Mouse (Mus musculus) layer of hippocampus, adult 18-20 months (tissue): ENCODE measurements at regions not wholly inside any gene's neighbourhood (a gene's known extent, or its start where the extent isn't known, plus 50 kb on each side); places are given as distances from the start of the nearest gene placed in this dataset.

Source experiments
- DNase-seq, 2 experiments: peaks; one replicate each; pipeline ENCODE4 v3.0.0; 2022; ENCODE audit warnings: low spot score in 2 of 2

DNA sequence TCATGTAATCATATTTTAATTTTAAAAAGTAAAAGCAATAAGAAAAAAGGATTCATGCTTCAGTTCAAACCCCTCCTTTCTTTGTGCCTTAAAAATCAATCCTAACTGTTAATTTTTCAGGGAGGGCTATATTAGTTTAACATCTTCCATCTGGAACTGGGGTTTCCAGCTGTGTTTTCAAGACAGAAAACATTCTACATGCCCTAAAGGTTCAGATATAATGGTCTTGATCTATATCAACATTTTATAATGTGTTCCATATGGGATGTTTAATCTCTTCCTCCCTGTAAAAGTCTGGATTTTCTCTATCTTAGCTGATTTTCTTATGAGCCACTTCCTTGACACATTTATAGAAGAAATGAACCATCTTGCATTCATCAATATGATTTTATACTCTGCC lies 205.9 kb upstream of the Grm7 start:
- DNase-seq = no peak

DNA sequence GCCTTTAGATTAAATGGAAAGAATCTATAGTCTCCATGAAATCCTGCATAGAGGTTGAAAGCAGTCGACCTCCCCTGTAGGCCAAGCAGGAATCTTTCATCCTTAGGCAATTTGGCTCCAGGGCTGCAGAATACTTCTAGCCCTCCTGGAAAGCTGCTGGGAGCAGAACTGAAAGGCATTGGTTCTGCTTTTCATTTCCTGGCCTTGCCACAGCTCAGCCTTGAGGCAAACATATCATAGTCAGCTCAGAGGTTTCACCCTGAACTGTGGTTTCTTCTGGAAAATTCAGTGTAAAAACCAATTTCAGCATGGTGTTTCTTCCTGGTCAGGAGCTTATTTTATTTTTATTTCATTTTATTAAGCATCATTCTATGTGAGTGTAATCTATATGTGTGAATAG lies 182.0 kb upstream of the Grm7 start:
- no peak for DNase-seq

GRCm38 (mm10) chr6:110467661-110468060 lies 177.7 kb upstream of the Grm7 start:
- peak in 1 of 2 experiments; percentile 2 for DNase-seq

DNA sequence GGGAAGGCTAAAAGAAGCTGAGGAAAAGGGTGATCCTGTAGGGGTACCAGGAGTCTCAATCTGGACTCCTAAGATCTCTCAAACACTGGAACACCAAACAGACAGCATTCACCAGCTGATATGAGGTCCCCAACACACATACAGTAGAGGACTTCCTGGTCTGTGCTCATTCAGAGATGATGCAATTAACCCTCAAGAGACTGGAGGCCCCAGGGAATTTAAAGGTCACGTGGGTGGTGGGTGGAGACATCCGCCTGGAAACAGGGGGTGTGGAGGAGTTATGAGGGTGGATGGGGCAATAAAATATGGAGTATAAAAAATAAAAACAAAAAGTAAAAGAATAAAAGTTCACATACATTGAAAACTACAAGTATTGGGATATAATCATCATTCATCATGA lies 139.5 kb upstream of the Grm7 start:
- DNase-seq = no peak

DNA sequence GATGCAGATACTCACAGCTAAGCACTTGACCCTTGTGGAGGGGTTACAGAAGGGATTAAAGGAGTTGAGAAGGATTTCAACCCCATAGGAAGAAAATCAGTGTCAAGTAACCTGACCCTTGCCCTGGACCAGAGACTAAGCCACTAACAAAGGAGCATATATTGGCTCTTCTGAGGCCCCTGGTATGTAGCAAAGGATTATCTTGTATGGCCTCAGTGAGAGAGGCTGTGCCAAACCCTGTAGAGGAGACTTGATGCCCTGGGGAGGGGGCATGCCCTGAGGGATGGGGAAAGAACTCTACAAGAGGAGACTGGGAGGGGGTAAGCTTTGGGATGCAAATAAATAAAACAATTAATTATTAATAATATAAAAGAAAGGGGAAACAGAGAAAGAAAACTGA lies 134.9 kb upstream of the Grm7 start:
- no peak for DNase-seq

DNA sequence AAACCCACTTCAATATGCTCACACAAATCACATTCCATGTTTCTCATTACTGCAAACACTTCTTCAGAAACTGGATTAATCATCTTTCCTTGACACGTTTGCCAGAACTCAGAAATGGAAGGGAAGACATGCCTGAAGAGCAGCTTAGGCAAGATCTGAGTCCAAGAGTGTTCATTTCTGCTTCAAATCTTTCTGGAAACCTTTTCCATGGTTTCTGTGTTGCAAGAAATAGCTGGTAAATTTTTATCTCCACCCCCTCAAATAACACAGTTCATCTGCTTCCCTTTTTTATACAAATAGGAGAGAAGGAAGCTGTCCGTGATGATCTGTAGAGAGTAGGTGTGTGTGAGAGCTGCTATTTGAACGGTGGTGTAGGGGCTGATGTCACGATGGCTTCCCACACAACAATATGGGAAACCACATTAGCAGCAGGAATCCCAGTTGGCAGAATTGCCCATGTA lies 106.6 kb upstream of the Grm7 start:
- DNase-seq = peak; percentile 44 to 73

DNA sequence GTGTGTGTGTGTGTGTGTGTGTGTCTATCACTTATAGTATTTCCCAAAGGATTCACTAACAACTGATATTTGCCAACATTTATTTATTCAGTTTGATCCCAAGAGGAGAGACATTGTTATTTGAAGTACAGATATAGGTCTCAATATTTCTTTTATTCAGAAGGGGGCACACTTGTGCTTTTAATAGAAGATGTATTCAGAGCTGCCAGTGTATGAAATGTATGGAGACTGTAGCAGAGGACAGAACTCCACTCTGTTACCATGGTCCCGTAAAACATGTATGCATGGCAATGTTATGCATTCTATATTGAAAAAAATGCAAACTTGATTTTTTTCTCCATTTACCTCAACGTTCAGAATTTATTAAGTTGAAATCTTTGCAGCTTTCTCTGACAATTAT lies 99.8 kb upstream of the Grm7 start:
- DNase-seq = peak in 1 of 2 experiments; percentile 26

- DNase-seq = peak in 1 of 2 experiments; percentile 8
Measured at GRCm38 (mm10) chr6:110554847-110555246, 90.5 kb upstream of the Grm7 start.

- no peak for DNase-seq
Measured at GRCm38 (mm10) chr6:110559656-110560055, 85.7 kb upstream of the Grm7 start.

GRCm38 (mm10) chr6:110560426-110560825 lies 85.0 kb upstream of the Grm7 start:
- DNase-seq = no peak

DNA sequence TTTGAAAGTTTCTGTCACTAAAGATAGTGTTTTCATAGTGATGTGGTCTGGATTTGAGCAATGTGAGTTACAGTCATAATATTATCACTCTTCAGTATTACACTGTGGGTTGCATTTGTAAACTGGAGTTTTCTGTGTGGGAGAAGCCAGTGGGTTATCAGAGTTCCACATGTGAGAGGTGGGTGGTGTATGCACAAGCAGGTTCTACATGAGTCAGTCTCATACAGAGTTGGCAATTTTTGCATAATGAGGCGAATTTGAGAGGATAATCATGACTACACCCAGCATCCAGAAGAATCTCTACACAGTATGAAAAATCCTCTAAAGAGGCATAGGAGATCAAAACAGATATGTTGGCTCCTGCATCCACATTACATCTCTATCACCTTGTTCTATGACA lies 68.2 kb upstream of the Grm7 start:
- DNase-seq = peak in 1 of 2 experiments; percentile 51
